Mouse (Mus musculus): ENCODE results near the gene Mc1r. TPM values are rescaled to one million over a fixed set of nuclear protein-coding genes. Genes with fewer than 3 reads are reported as not detected.

Mc1r gene
- polyA plus RNA-seq (2012; rRNA removed) = not detected in 2 replicates

DNA sequence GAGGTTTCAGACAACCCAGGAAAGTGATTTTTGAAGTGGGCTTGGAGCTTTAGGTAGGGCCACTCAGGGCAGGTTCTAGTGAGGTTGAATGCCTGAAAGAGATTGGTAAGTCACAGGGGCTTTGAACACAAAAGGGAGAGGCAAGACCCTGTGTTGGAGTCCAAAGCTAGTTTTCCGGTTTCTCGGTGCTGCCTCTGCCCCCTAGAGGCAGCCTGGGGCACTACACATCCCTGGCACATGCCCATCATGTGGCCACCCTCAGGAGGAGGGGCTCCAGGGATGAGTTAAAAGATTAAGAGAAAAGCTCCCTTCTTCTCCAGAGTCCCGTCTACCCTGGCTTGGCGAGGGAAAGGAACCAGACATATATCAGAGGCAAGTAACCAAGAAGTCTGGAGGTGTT is at the start of gene Mc1r:
Gene Mc1r (plus strand): TSS at position 322 of the 400 bp plus-strand sequence.
- 11% methylated on average over 4 of the region's 4 CpGs for WGBS
- Histone ChIP-seq H3K4me1 (ENCODE audit: control insufficient read depth, insufficient read depth, low read length) (no peaks in the 10 kb centered on the region), H3K4me3 (replicated peaks; ENCODE audit: extremely low read depth, low read depth, low read length) (no peak within 1 kb of the TSS)
- no peak for TF ChIP-seq POLR2A (IDR thresholded peaks at IDR 0.05; ENCODE audit: borderline replicate concordance, extremely low read depth, low read depth, low read length)
- peak; percentile 86 for TF ChIP-seq CTCF (IDR thresholded peaks at IDR 0.05; ENCODE audit: insufficient read depth, low read length)
- DNase-seq = peak; percentile 64

DNA sequence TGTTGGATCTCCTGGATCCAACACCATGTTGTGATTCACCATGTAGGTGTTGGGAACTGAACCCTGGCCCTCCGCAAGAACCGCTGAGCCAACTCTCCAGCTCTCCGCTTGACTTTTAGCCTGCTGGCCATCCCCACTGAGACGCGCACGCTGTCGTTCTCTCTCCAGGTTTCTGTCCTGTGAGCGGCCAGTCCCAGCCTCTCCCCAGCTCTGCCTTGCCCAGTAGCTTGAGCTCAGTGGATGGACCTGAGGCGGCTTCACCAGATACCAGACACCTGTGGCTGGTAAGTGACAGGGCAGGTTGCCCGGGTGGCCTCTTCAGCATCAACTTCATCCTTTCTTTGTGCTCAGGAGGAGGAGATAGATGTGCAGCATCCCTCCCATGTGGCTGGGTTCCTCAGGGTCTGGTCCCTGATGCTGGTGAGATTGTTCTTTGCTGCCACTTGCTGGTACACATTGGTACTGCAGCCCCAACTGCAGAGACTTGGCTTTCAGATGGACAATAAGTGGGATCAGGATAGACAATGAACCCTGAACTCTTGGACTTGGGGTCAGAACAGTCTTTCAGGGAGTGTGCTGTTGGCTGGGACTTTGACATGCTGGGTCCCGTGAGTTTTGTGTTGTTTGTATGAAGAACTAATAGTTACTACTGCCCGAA is 45.7 kb upstream of the Mc1r start:
- H3K4me1 ChIP-seq (ENCODE audit: control insufficient read depth, insufficient read depth, low read length) = no peaks in the 10 kb centered on the region
- 39% methylated on average over 12 of the region's 12 CpGs for WGBS
- peak; percentile 97 for TF ChIP-seq CTCF (IDR thresholded peaks at IDR 0.05; ENCODE audit: insufficient read depth, low read length)
- no peak for TF ChIP-seq POLR2A (IDR thresholded peaks at IDR 0.05; ENCODE audit: borderline replicate concordance, extremely low read depth, low read depth, low read length)
- H3K4me3 ChIP-seq (replicated peaks; ENCODE audit: extremely low read depth, low read depth, low read length) = no peak overlapping the region
- DNase-seq = peak; percentile 79

DNA sequence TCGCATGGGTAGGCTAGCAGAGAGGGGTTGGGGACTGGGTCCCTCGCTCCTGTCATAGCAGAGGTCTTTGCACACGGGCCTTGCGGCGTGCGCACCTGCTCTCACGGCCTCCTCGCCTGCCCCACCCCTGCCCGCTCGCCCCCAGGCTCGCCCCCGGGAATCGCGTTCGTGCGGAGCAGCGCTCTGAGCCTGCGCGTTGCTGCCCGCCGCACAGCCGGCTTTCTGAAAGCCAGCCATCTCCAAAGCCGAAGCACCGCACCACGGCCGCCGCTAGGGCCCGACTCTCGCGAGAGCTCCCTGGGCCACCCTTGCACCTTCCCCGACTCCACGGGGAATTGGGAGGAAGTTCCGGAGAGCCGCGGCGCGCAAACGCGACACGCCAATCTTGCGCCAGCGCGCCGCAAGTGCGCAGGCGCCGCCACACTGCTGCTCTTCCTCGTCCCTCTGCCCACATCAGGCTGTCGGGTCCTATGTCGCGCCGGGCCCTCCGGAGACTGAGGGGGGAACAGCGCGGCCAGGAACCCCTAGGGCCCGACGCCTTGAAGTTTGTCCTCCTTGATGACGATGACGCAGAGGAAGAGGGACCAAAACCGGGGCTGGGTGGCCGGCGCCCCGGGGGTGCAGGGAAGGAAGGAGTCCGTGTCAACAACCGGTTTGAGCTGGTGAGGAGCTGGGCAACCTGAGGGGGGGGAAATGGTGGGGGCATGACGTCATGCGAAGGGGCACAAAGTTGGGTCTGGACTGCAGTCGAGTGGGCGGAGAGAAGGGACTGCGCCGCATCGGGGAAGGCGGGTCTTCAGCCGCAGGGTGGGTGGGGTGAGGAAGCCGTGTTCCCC is 33.3 kb upstream of the Mc1r start, which contains the start of gene Tcf25:
Gene Tcf25 (plus strand): TSS at position 351 of the 836 bp plus-strand sequence.
- Histone ChIP-seq H3K4me3 (replicated peaks; ENCODE audit: extremely low read depth, low read depth, low read length) (peak within 1 kb of the TSS; percentile 61), H3K4me1 (ENCODE audit: control insufficient read depth, insufficient read depth, low read length) (no peaks in the 10 kb centered on the region; the same call in 1 of the 2 replicates)
- peak; percentile 94 for DNase-seq
- WGBS = under 1% methylated on average over 73 of the region's 75 CpGs
- TF ChIP-seq CTCF (IDR thresholded peaks at IDR 0.05; ENCODE audit: insufficient read depth, low read length) = peak; percentile 28; the same call in 1 of the 2 replicates
- TF ChIP-seq POLR2A (IDR thresholded peaks at IDR 0.05; ENCODE audit: borderline replicate concordance, extremely low read depth, low read depth, low read length) = peak; percentile 91; the same call in 1 of the 2 replicates

DNA sequence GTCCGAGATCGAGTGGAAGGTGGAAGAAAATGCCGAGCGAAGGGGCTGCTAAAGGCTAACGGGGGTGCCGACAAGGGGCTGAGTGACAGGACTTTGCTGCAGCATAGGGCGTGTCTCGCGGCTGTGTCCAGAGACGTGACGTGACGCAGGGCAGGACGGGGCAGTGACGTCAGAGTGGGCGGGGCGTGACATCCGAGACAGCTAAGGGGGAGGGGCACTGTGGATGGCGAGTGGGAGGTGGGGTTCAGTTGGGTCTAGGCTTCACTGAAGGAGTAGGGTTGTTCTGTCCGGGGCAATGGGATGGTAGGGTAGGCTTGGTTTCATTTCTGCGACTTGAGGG is 32.7 kb upstream of the Mc1r start:
- TF ChIP-seq CTCF (IDR thresholded peaks at IDR 0.05; ENCODE audit: insufficient read depth, low read length) (no peak), POLR2A (IDR thresholded peaks at IDR 0.05; ENCODE audit: borderline replicate concordance, extremely low read depth, low read depth, low read length) (peak; percentile 88; the same call in 1 of the 2 replicates)
- under 1% methylated on average over 20 of the region's 20 CpGs for WGBS
- peak; percentile 94 for DNase-seq
- H3K4me3 ChIP-seq (replicated peaks; ENCODE audit: extremely low read depth, low read depth, low read length) = peak overlapping the region; percentile 61
- H3K4me1 ChIP-seq (ENCODE audit: control insufficient read depth, insufficient read depth, low read length) = no peaks in the 10 kb centered on the region; the same call in 1 of the 2 replicates

DNA sequence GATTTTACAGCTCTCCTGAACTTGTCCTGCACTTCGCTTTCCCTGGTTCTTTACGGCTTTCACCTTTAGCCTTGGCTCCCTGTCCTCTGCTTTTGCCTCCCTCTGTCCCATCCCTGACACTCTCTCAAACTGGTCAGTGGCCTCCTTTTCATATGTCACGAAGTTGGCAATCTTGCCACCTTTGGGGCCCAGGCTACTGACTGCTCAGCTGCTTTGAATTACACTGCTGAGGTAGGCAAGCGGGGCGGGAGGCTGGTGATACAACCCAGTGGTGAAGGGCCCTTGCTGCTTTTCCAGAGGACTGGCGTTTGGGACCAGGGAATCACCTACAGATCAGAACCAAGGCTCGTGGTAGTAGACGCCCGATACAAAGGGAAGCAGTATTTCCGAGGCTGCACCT is 31.2 kb upstream of the Mc1r start:
- WGBS = 83% methylated on average over 10 of the region's 10 CpGs

DNA sequence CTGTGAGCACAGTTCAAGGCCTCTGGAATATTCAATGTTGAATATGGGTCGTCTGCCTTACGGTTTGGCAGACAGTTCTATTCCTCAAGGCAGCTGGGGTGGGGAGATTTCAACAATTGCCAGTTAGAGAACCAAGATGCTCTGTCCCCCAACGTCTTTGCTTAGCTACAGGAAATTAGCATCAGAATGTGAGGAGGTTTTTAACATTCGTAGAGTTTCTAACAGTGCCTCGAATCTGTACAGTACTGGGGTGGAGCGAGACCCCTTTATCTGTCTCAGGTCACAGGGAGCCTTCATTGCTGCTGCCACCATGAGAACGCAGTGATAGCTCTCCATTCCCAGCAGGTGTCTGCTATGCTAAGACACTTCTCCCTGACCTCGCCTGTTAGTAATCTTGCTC is 30.8 kb upstream of the Mc1r start:
- H3K4me3 ChIP-seq (replicated peaks; ENCODE audit: extremely low read depth, low read depth, low read length) = no peak overlapping the region
- DNase-seq = no peak
- TF ChIP-seq POLR2A (IDR thresholded peaks at IDR 0.05; ENCODE audit: borderline replicate concordance, extremely low read depth, low read depth, low read length) (no peak), CTCF (IDR thresholded peaks at IDR 0.05; ENCODE audit: insufficient read depth, low read length) (no peak)
- no peaks in the 10 kb centered on the region; the same call in 1 of the 2 replicates for H3K4me1 ChIP-seq (ENCODE audit: control insufficient read depth, insufficient read depth, low read length)
- 79% methylated on average over 8 of the region's 8 CpGs for WGBS

More for the DNA sequence above, 31.2 kb upstream of the Mc1r start:
- no peak overlapping the region for H3K4me3 ChIP-seq (replicated peaks; ENCODE audit: extremely low read depth, low read depth, low read length)
- DNase-seq = no peak
- no peaks in the 10 kb centered on the region; the same call in 1 of the 2 replicates for H3K4me1 ChIP-seq (ENCODE audit: control insufficient read depth, insufficient read depth, low read length)
- TF ChIP-seq CTCF (IDR thresholded peaks at IDR 0.05; ENCODE audit: insufficient read depth, low read length) (no peak), POLR2A (IDR thresholded peaks at IDR 0.05; ENCODE audit: borderline replicate concordance, extremely low read depth, low read depth, low read length) (no peak)

DNA sequence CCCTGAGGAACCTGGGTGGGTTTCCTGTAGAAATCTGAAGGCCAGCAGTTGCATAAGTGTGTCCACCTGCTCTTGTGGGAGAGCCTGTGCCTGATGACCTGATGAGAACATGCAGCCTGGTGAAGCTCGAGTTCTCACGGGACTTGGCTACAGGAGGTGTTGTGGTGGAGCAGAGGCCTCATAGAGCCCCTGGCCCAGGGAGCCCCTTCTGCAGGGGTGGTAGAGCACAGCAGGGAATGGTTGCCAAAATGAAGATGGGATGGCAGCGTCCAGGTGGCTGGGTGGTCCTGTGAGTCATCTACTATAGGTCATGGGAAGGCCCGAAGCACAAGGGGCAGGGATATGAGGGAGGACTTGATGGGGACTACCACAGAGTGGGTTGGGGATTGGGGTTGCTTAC is 25.2 kb upstream of the Mc1r start:
- Histone ChIP-seq H3K4me1 (ENCODE audit: control insufficient read depth, insufficient read depth, low read length) (no peaks in the 10 kb centered on the region), H3K4me3 (replicated peaks; ENCODE audit: extremely low read depth, low read depth, low read length) (no peak overlapping the region)
- WGBS = 89% methylated on average over 4 of the region's 4 CpGs
- no peak for DNase-seq
- no peak for TF ChIP-seq POLR2A (IDR thresholded peaks at IDR 0.05; ENCODE audit: borderline replicate concordance, extremely low read depth, low read depth, low read length)
- no peak for TF ChIP-seq CTCF (IDR thresholded peaks at IDR 0.05; ENCODE audit: insufficient read depth, low read length)

DNA sequence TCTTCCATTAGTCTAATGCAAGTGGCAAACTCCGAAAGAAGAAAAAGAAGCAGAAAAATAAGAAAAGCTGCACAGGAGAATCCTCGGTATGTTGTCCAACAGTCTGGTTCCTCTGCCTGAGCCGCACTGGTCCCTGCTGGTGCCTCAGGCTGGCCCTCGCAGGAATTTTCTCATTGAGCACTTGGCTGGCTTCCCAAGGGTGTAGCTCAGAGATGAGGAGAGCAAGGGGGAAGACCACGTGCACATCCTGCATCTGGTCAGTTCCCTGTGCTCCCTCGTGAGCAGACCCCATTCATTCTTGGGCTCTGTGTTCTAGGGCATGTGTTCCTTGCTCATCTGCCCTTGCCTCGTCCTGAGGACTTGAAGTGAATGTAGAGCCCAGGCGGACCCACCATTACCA is 24.4 kb upstream of the Mc1r start:
- DNase-seq = no peak
- 72% methylated on average over 8 of the region's 8 CpGs for WGBS
- TF ChIP-seq POLR2A (IDR thresholded peaks at IDR 0.05; ENCODE audit: borderline replicate concordance, extremely low read depth, low read depth, low read length) (no peak), CTCF (IDR thresholded peaks at IDR 0.05; ENCODE audit: insufficient read depth, low read length) (no peak)
- H3K4me1 ChIP-seq (ENCODE audit: control insufficient read depth, insufficient read depth, low read length) = no peaks in the 10 kb centered on the region
- no peak overlapping the region for H3K4me3 ChIP-seq (replicated peaks; ENCODE audit: extremely low read depth, low read depth, low read length)

DNA sequence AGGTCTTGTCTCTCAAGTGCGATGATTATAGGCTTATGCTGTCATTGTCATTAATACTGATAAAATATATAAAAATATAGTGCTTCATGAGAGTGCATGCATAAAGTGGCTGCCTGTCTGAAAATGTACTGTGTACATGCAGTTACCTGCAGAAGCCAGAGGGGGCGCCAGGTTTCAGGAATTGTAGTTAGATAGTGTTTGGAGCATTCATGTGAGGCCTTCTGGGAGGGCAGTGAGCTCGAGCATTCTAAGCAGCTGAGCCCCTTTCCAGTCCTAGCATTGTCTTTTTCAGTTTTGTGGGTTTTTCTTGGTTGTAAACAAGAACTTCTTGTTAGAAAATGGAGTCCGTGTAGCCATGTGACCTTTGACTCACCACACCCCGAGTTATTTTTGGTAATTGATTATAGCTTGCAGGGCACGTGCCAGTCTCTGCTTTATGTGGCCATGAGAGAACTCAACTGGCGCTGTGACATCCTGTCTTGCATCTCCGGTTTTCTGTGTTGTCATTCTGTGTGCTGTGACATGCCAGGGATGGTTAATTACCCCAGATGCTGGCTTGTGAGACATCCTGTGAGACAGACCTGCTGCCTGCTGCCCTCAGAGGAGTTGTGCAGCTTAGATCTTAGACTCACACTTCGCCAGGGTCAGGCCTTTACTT is 21.9 kb upstream of the Mc1r start:
- 51% methylated on average over 9 of the region's 9 CpGs for WGBS
- H3K4me1 ChIP-seq (ENCODE audit: control insufficient read depth, insufficient read depth, low read length) = no peaks in the 10 kb centered on the region
- TF ChIP-seq CTCF (IDR thresholded peaks at IDR 0.05; ENCODE audit: insufficient read depth, low read length) (no peak), POLR2A (IDR thresholded peaks at IDR 0.05; ENCODE audit: borderline replicate concordance, extremely low read depth, low read depth, low read length) (no peak)
- no peak overlapping the region for H3K4me3 ChIP-seq (replicated peaks; ENCODE audit: extremely low read depth, low read depth, low read length)
- no peak for DNase-seq
